Mouse (Mus musculus) heart, embryonic 11.5 days (tissue): Measurements from ENCODE around the gene Gramd4. TPM values are rescaled to one million over a fixed set of nuclear protein-coding genes. Genes with fewer than 3 reads are reported as not detected.
A peak's percentile ranks its signal among the peaks of the same experiment; 100 is the strongest.

Experiments used
- ATAC-seq: fragments of 200-750 bp; cut with Nextera tagmentation; replicated peaks from 2 replicates; pipeline ENCODE4 v1.8.0; 2017; ENCODE audit warnings: moderate library complexity; ENCODE audit not compliant: insufficient number of reproducible peaks, low FRiP score, low TSS enrichment
- H3K27ac ChIP-seq: fragments of 300-500 bp; sonication (generic); 2 replicates; pipeline ENCODE4 v1.5.1; 2014; ENCODE audit warnings: mild to moderate bottlenecking, low read depth, low read length
- H3K27me3 ChIP-seq: fragments of 300-500 bp; sonication (generic); 2 replicates; pipeline ENCODE4 v1.6.1; 2014; ENCODE audit warnings: mild to moderate bottlenecking, low read length, mixed read lengths; ENCODE audit not compliant: control insufficient read depth, insufficient read depth
- H3K36me3 ChIP-seq: fragments of 300-500 bp; sonication (generic); 2 replicates; pipeline ENCODE4 v1.6.1; 2014; ENCODE audit warnings: mild to moderate bottlenecking, low read length, moderate library complexity, mixed read lengths; ENCODE audit not compliant: control insufficient read depth, insufficient read depth
- H3K4me1 ChIP-seq: fragments of 300-500 bp; sonication (generic); 2 replicates; pipeline ENCODE4 v1.6.1; 2014; ENCODE audit warnings: low read length; ENCODE audit not compliant: control insufficient read depth, insufficient read depth
- H3K4me2 ChIP-seq: fragments of 300-500 bp; sonication (generic); 2 replicates; pipeline ENCODE4 v1.6.1; 2014; ENCODE audit warnings: mild to moderate bottlenecking, moderate library complexity
- H3K4me3 ChIP-seq: fragments of 300-500 bp; sonication (generic); 2 replicates; pipeline ENCODE4 v1.5.1; 2014; ENCODE audit warnings: low read depth, low read length
- H3K9ac ChIP-seq: fragments of 300-500 bp; sonication (generic); 2 replicates; pipeline ENCODE4 v1.6.1; 2014; ENCODE audit warnings: mild to moderate bottlenecking, low read depth, low read length, moderate library complexity
- H3K9me3 ChIP-seq: fragments of 300-500 bp; sonication (generic); replicated peaks from 2 replicates; pipeline ENCODE4 v1.6.1; 2016; ENCODE audit warnings: low read length; ENCODE audit not compliant: control insufficient read depth
- WGBS: fragments of 180-500 bp; shearing (Covaris S2); extraction: QIAGEN DNeasy Blood & Tissue Kit; methylation state at CpG from one replicate; pipeline ENCODE4 v1.1.7; 2014; ENCODE audit not compliant: insufficient replicate concordance; 5-methylcytosine and 5-hydroxymethylcytosine counted together
- polyA plus RNA-seq: library from polyadenylated mRNA; unstranded; fragments of >200 nt; fragmentation: Nextera tagmentation; extraction: Ambion mirVana; gene quantifications from 2 replicates; pipeline ENCODE4 v1.2.1, GENCODE M21; 2014

Gene Gramd4
- polyA plus RNA-seq, 1 experiment from 2014 or later: 4.9 TPM

DNA sequence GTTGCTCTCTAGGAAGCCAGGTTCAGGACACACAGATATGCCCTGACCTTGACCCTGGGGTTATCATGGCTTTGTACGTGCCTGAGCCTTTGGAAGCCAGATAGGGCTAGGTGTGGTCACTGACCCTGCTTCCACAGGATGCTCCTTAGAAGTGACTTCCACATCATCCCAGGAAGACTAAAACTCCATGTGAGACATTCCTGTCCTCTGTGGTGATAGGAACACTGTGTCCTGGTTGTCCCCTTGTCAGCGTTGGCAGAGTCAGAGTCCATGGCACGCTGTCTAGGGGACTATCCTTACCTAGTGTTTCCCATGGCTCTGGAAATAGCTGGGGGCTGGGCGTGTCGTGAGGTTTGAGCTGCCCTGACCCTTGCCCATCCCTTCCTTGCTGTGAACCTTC, 58.9 kb downstream of the Gramd4 start:
- H3K36me3 ChIP-seq: no peaks in the 10 kb centered on the region
- no peaks in the 10 kb centered on the region for H3K27me3 ChIP-seq
- H3K4me1 ChIP-seq: peaks cover 39% of the 10 kb centered on the region
- H3K4me3 ChIP-seq: no peak overlapping the region
- ATAC-seq: no peak
- no peak overlapping the region for H3K4me2 ChIP-seq
- H3K27ac ChIP-seq: no peak overlapping the region
- 0 out of 2 replicates have a peak overlapping the region, but pooled peaks have one; percentile 22 for H3K9ac ChIP-seq
- 27% methylated on average over 5 of the region's 5 CpGs for WGBS
- no peaks in the 10 kb centered on the region for H3K9me3 ChIP-seq

DNA sequence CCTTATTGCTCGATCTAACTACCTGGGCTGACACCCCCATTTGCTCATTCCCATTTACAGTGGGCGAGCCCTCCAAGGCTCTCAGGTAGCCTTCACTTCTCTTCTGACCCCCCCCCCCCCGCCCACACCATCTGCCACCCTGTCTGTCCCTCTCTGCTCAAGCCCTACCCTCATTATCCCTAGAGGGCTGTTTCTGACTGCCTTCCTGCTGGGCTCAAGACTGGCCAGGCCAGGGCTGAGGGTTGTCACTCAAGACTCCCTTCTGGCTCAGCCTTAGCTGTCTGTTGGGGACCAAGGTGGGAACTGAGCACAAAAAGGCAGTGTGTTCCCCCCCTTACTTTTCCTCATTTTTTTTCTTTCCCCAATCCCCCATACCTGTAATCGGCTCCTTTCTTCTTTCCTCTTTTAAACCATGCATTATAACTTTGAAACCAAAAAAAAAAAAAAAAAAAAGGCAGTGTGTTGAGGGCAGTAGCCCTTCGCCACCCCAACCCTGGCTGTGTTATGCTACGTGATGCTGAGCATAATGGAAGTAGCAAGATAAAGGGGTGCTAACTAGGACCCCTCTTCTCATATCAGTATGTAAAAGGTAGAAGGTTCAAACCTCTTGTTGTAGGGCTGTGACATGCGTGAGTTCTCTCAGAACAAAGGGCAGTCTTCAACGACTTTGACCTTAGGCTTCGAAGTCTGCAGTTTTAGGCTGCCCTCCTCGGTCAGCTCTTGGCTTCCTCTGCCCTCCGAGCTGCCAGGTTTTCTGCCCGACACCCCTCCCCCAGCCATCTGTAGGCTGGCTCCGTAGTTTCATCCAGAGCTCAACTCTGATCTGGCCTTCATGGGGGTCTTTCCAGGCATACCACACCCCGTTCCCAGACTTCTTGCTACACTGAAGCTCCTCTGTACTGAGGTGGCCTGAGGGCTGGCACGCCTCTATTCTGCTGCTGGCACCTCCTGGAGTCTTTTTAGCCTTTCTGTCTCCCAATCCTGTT, 59.9 kb downstream of the Gramd4 start:
- ATAC-seq: no peak
- peaks cover 36% of the 10 kb centered on the region for H3K4me1 ChIP-seq
- H3K4me3 ChIP-seq: no peak overlapping the region
- H3K4me2 ChIP-seq: no peak overlapping the region
- no peaks in the 10 kb centered on the region for H3K9me3 ChIP-seq
- H3K9ac ChIP-seq: no peak overlapping the region
- 0 out of 2 replicates have a peak, but pooled peaks cover under 1% of the 10 kb centered on the region for H3K36me3 ChIP-seq
- H3K27ac ChIP-seq: 0 out of 2 replicates have a peak overlapping the region, but pooled peaks have one; percentile 35
- WGBS: 47% methylated on average over 15 of the region's 15 CpGs
- no peaks in the 10 kb centered on the region for H3K27me3 ChIP-seq

DNA sequence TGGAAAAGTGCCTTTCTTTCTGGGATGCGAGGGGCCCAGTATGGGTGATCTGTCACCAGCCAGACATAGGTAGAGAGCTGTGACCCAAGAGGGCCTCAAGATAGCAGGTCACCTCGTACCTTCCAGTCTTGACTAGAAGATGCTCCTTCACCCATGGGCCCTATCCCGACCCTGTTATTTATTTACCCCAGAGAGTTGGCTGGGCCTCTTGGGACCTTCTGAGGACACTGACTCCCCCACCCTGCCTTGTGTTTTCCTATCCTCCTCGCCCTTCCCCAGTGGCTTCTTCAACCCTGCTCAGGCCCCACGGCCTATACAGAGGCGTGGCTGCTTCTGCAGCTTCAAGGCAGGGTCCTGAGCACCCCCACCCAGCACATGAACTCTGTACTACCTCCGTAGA, 61.7 kb downstream of the Gramd4 start:
- Histone ChIP-seq H3K9ac (no peak overlapping the region), H3K9me3 (no peaks in the 10 kb centered on the region), H3K27me3 (no peaks in the 10 kb centered on the region), H3K4me2 (no peak overlapping the region), H3K36me3 (peaks cover 4% of the 10 kb centered on the region; the same call in 1 of the 2 replicates), H3K27ac (no peak overlapping the region), H3K4me1 (peaks cover 23% of the 10 kb centered on the region), H3K4me3 (no peak overlapping the region)
- WGBS: 82% methylated on average over 7 of the region's 7 CpGs
- no peak for ATAC-seq

DNA sequence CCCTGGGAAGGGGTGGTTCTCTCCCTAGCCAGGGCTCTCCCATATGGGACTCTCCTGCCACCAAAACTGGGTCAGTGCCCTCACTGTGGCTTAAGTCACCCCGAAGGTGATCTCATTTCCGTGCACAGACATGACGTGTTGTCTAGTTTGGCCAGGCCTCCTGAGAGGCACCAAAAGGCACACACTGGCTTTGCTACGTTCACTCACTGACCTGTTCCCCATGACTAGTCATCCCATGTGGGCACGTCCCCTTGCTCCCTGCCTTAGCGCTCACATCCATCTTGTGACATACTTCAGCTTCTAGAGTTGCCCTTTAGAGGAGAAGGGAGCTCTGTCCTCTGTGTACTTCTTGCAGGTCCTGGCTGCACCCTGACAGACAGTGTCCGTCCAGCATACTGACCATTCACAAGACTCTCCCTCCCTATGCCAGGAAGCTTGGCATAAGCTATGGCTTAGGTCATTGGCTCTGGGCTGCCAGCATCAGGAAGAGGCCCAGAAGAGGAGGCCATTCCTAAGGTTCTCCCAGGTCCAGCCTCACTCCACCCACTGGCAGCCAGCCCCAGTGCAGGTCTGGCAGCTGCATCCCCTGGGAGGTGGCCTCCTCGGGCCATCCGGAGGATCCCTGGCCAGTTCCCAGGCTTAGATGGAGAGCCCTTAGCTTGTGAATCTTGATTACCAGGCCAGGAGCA, 64.9 kb downstream of the Gramd4 start:
- H3K4me1 ChIP-seq: peaks cover 14% of the 10 kb centered on the region
- no peaks in the 10 kb centered on the region for H3K9me3 ChIP-seq
- 84% methylated on average over 9 of the region's 9 CpGs for WGBS
- H3K27me3 ChIP-seq: no peaks in the 10 kb centered on the region
- peaks cover 4% of the 10 kb centered on the region; the same call in 1 of the 2 replicates for H3K36me3 ChIP-seq
- H3K4me3 ChIP-seq: no peak overlapping the region
- H3K9ac ChIP-seq: no peak overlapping the region
- H3K4me2 ChIP-seq: no peak overlapping the region
- no peak for ATAC-seq
- no peak overlapping the region for H3K27ac ChIP-seq

DNA sequence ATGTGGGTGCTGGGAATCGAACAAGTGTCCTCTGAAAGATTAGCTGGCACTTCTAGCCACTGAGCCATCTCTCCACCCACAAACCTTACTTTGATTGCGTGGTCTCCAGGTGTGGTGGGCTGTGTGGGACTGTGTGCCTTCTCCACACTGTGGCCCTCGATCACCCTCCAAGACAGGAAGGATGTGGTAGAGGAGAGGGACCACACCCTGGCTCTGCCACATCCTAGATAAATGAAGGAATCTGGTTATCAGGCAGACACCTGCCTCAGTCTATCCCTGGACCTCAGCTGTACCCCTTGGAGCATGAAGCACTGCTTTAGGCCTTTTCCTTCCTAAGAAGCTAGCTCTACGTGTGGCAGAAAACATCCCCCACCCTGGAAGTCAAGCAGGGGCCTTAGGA, 65.9 kb downstream of the Gramd4 start:
- no peak for ATAC-seq
- Histone ChIP-seq H3K9me3 (no peaks in the 10 kb centered on the region), H3K4me2 (no peak overlapping the region), H3K9ac (no peak overlapping the region), H3K36me3 (peaks cover 4% of the 10 kb centered on the region; the same call in 1 of the 2 replicates), H3K4me1 (peaks cover 5% of the 10 kb centered on the region; the same call in 1 of the 2 replicates), H3K27me3 (no peaks in the 10 kb centered on the region), H3K4me3 (no peak overlapping the region), H3K27ac (no peak overlapping the region)
- WGBS: 76% methylated on average over 4 of the region's 4 CpGs

DNA sequence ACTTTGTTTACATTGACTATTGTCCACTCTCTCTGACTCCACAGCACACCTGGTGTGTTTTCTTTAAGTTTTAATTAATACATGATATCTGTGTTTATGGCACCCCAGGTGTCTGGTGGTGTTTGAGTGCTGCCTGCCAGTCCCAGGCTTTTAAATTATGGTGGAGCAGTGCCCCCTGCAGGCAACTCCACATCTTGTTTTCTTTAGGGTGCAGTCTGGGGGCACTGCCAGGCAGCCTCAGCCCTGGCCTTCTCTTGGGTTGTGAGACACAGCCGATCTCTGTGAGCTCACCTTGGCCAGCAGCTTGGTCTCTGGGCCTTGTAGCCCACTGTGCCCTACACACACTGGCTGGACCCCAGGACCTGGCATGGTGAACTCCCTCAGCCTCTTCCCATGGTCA, 66.9 kb downstream of the Gramd4 start:
- H3K4me1 ChIP-seq: 0 out of 2 replicates have a peak, but pooled peaks cover 5% of the 10 kb centered on the region
- H3K4me3 ChIP-seq: no peak overlapping the region
- peaks cover 4% of the 10 kb centered on the region for H3K36me3 ChIP-seq
- no peak overlapping the region for H3K4me2 ChIP-seq
- no peak overlapping the region for H3K9ac ChIP-seq
- ATAC-seq: no peak
- no peak overlapping the region for H3K27ac ChIP-seq
- WGBS: 36% methylated on average over 1 of the region's 1 CpGs
- H3K27me3 ChIP-seq: no peaks in the 10 kb centered on the region
- H3K9me3 ChIP-seq: no peaks in the 10 kb centered on the region

DNA sequence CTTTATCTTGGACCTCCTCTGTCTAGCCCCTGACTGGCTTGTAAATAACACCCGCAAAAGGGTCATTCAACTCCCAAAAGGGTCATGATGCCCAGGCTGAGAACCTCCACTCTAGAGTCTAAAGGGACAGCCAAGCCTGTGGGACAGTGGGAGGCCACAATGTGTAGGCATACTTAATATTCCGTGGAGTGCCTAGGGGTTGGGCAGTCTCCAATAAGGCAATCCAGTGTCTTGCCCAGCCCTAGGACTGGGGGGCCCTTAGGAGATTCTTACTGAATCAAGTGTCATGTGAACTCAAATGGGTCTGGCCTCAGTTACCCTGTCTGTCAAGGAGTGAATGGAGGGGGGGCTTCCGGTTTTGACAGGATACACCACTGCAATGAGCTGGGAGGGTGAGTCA, 71.5 kb downstream of the Gramd4 start:
- peaks cover 6% of the 10 kb centered on the region; the same call in 1 of the 2 replicates for H3K36me3 ChIP-seq
- WGBS: 83% methylated on average over 3 of the region's 3 CpGs

DNA sequence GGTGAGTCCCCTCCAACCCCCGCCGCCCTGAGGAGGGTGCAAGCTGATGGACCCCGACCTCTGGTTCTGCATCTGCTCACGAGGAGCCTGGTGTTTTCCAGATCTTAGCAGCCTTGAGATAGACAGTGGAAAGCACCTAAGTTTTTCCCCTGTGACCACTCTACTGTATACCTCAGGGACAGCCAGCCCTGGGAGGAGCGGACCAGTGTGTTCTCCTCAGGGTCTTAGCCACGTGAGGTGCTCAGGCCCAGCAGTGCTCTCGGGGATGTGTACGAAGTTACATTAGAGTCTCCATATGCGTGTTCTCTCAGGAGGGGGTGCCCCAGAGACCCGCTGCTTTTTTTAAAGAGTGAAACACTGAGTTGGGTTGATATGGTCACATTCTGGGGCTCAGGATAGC, 73.2 kb downstream of the Gramd4 start:
- no peak overlapping the region for H3K9ac ChIP-seq
- no peaks in the 10 kb centered on the region for H3K9me3 ChIP-seq
- 90% methylated on average over 10 of the region's 10 CpGs for WGBS
- no peak overlapping the region for H3K4me2 ChIP-seq
- H3K27ac ChIP-seq: no peak overlapping the region
- ATAC-seq: no peak
- H3K27me3 ChIP-seq: no peaks in the 10 kb centered on the region
- H3K4me1 ChIP-seq: 0 out of 2 replicates have a peak, but pooled peaks cover 7% of the 10 kb centered on the region
- H3K36me3 ChIP-seq: peaks cover 6% of the 10 kb centered on the region; the same call in 1 of the 2 replicates
- no peak overlapping the region for H3K4me3 ChIP-seq

More for the DNA sequence above, 71.5 kb downstream of the Gramd4 start:
- Histone ChIP-seq H3K9ac (no peak overlapping the region), H3K27me3 (no peaks in the 10 kb centered on the region), H3K9me3 (no peaks in the 10 kb centered on the region), H3K27ac (no peak overlapping the region), H3K4me1 (0 out of 2 replicates have a peak, but pooled peaks cover 5% of the 10 kb centered on the region), H3K4me2 (no peak overlapping the region), H3K4me3 (no peak overlapping the region)
- no peak for ATAC-seq
